Mouse (Mus musculus) frontal cortex, postnatal 10 days (tissue): Measurements from ENCODE around the gene Svs3b.
"Not testable (repeated sequence)": the region's sequence is repeated elsewhere in the genome, so short reads cannot be mapped to it uniquely, and the experiment has no call there.

Source experiments
- DNase-seq, 2 experiments: peaks; one replicate each; pipeline ENCODE4 v3.0.0; 2022; ENCODE audit warnings: low spot score in 2 of 2, mixed read lengths in 1 of 2

The Svs3b gene

DNA sequence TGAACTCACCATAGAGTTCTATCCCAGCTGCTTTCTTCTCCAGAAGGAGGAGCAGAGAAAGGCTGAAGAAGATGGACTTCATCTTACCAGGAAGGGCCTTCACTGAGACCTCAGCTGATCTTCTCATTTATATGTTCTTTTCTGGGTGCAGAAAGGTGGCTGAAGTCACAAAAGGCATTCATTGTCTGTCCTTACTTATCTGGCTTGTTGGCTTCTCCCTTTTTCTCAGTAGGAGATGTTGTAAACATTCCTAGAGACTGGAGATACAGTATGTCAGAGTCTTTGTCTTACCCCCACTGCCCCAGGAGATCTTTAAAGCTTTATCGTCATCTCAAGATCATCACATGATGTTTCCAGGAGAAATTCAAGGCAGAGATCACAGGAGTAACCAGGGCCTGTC is at the start of gene Svs3b:
Svs3b (minus strand) TSS at position 101 of the 400 bp plus-strand sequence.
- DNase-seq = not testable (repeated sequence)

DNA sequence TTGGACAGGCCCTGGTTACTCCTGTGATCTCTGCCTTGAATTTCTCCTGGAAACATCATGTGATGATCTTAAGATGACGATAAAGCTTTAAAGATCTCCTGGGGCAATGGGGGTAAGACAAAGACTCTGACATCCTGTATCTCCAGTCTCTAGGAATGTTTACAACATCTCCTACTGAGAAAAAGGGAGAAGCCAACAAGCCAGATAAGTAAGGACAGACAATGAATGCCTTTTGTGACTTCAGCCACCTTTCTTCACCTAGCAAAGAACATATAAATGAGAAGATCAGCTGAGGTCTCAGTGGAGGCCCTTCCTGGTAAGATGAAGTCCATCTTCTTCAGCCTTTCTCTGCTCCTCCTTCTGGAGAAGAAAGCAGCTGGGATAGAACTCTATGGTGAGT is 32.5 kb upstream of the Svs3b start, which contains the start of gene Svs3a:
Svs3a (plus strand) TSS at position 301 of the 400 bp plus-strand sequence.
- DNase-seq = not testable (repeated sequence)

DNA sequence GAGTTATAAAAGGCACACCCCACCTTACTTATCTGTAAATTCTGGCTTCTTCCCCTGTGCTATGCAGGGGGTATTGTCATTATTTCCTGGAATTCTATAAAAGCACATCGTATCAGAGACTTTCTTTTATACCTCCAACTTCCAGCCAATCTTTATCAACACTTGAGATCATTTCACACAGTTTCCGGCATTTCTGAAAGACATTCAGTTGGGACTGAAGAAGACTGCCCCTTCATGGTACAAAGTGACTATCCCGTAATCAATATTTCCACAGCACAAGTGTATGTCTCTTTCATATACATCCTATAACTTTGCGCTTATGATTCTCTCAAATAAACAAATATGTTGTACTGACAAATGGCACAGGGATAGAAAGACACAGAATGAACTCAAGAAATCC is 21.9 kb upstream of the Svs3b start, which contains the start of gene Svs4:
Svs4 (minus strand) TSS at position 101 of the 400 bp plus-strand sequence.
- no peak for DNase-seq

DNA sequence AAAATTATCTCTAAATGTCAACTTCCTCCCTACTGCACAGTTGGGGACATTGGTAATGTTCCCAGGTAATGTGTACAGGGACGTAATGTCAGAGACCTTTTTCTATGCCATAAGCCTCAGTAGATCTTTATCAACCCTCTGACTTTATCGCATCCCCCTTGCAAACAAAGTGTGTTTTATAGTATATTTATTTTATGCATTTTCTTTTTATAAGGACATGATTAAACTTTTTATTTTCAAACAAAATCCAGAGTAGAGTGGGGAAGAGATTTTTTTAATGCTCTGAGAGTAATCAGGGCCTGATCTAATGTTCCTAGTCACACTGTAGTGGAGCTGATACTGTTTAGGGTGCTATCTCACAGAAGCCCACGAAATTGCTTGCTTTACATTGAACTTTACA is 18.1 kb downstream of the Svs3b start, which contains the start of gene Svs2:
Svs2 (minus strand) TSS at position 101 of the 400 bp plus-strand sequence.
- no peak for DNase-seq

DNA sequence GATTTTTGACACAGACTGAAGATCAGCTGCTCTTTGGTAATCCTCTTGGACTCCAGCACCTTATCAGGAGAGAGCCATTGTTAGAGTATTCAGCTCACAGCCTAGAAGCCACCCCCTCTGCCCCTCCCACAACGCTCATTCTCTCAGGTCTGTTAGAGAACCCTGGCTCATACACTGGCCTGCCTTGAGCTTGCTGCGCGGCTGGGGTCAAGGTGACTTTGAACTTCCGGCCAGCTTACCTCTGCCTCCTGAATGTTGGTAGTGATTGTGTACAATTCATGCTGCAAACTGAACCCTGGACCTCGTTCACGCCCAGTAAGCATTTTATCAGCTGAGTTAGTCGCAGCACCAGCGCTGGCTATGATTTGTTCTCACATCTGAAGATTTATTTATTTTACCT is 23.8 kb downstream of the Svs3b start:
- DNase-seq = no peak

DNA sequence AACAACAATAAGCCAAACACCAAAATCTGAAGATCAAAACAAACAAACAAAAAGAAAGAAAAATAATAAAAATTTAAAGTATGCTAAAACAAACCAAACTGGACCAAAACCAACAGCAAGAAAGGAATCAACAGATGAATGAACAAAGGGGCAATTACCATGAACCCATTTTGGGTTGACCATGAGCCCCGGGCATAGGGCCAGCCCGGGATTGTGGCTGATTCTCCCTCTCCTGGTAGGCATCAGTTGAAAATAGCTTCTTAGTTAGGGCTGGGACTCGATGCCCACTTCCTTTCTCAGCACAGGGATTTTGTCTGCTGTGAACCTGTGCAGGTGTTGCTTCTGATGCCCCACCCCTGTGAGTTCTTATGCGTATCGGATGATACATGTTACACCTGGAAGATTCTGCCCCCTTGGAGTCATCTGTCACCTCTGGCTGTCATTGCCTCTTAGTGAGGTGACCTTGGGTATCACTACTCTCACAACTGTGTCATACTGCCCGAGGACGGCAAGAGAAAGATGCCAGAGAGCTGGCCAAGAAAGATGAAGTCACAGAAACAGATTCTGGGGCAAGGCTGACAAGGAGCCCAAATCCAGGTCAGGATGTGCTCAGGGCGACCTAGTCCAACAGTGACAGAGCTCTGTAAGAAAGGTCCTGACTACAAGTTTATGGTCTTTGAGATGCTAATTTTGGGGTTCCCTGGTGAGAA is 27.9 kb downstream of the Svs3b start:
- DNase-seq = no peak

DNA sequence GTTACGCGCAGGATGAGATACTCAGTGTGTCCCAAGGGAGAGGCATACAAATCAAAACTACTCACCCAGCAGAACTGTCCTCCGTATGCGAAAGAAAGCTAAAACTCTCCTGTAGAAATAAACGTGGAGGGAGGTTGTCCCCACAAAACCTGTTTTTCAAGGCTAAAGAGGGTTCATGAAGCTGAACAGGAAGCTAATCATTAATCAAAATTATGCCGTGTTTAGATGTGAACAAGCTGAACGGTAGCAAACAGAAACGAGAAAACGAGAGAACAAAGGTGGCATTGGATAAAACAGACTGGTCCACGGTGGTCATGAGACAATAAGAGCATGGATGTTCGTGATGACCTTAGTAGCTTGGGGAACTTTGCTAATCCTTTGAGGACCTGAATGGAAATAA is 34.9 kb downstream of the Svs3b start, which contains the start of gene Wfdc15b:
Wfdc15b (minus strand) TSS at position 139 of the 400 bp plus-strand sequence.
- no peak for DNase-seq

DNA sequence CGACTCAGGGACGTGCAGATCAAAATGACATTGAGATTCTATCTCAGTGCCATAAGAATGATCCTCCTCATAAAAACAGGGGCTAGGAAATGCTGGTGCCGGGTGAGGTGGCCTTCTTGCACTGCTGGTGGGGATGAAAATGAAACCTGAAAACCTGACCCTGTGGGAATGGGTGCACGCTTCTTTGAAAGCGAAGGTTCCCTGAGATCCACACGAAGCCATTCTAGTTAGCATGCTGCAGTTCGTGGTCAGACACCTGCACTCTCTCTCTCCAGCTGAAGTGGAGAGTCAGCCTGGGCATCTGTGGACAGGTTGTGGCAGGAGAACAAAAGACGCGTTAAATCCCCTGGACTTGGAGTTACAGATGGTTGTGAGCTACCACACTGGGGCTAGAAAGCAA is 37.1 kb downstream of the Svs3b start:
- DNase-seq = no peak

DNA sequence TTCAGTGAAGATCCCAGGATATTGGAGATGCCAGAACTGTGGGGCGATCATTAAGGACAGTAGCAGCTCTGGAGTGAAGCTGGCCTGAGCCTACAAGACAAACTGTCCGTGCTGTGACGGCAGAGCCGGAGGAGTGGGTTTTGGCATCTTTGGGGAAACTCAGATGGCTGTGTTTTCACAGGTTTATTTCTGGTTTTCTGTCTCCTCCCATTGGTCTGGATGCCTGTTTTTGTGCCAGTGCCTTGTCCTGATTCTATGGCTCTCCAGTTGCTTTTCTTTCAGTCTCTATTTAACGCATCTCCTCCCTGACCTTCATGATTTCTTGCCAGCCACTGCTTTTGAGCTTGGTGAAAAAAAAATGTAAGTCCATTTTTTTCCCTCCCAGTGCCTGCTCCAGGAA is 43.7 kb downstream of the Svs3b start:
- no peak for DNase-seq

DNA sequence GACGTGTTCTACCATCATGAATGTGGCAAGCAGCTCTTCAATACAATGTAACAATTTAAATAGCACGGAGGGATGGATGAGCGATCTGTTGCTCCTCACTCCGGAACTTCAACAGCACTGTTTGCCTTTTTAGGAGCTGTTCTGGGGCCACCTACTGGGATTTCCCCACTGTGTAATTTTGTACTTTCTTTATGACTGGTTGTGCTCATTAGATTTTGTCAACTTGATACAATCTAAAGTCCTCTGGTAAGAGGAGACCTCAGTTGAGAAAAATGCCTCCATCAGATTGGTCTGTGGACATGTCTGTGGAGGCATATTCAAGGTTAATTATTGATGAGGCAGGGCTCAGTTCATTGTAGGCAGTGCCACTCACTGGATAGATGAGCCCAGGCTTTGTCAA is 45.5 kb downstream of the Svs3b start:
- DNase-seq = no peak

DNA sequence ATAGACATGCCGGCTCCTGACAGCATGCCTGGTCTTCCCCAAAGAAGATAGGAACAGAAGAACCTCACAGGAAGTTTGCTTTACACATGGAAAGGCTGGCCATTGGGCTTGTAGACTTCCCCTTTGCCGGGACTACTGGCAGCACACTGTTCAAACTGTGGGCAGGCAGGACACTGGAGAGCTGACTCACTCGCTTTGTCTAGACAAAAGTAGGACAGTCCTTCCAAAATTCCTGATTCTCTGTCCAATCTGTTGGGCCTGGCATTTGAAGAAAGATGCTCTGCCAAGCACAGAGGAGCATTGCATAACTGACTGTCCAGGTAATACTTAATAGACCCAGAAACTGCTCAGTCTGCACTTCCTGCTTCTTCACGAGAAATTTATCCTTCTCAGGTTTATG is 49.8 kb downstream of the Svs3b start:
- no peak for DNase-seq

DNA sequence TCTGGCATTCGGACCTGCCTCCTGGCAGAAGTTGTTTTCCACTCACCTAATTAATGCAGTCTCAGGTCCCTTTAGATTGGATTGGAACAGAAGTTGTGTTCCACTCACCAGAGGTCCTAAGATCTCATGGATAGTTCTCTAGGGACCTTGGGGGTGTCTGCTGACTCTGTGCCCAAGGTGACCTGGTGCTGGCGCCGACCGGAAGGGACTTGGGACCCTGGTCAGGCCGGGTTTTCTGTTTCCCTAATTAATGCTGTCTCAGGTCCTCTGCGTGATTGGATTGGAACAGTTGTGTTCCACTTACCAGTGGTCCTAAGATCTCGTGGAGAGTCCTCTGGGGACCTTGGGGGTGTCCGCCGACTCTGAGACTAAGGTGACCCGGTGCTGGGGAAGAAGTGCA is 50.4 kb downstream of the Svs3b start:
- not testable (repeated sequence) for DNase-seq
